Mouse (Mus musculus): ENCODE measurements around the gene Ddi2. TPM values are rescaled to one million over a fixed set of nuclear protein-coding genes. Genes with fewer than 3 reads are reported as not detected.

Ddi2 gene
- 49.3 TPM for total RNA-seq (2023)

DNA sequence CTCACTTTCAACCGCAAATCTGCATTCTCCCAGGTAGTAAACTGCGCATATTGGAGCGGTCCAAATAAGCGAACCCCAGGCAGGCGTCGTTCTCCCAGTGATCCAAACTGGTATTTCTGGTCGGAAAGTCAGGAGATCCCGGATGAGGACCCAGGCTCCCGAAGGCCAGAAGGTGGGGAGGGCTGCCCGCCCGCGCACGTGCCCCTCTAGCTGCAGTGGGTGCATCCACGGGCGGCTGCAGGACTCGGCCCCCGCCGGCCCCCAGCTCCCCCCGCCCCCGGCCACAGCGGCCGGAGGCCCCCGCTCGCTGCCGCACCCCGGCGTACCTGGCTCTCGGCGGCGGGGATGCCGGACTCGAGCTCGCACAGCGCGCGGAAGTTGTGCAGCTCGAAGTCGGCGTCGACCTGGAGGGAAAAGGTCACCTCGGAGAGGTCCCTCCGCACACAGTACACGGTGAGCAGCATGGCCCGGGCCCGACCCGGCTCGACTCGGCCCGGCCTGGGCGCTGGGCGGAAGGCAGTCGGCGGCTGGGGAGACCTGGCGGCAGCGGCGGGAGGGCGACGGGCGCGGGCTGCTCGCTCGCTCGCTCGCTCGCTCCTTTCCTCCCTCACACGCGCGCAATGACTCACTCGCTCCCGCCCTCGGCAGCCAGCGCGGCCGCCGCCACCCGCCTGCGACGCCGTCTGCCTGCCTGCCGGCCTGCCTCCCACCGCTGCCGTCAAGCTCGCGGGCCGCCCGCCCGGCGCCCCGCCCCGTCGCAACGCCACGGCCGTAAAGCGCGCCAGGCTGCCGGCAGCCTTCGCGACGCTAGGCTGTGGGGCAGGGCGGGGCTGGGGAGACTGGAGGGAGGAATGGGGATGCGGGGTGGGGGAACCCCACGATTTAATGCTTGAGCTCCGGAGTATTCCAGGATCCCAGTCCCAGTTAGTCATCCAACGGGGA, at the start of gene Ddi2:
Gene Ddi2, minus strand, starts transcription at position 689 of the 942 bp plus-strand sequence.

DNA sequence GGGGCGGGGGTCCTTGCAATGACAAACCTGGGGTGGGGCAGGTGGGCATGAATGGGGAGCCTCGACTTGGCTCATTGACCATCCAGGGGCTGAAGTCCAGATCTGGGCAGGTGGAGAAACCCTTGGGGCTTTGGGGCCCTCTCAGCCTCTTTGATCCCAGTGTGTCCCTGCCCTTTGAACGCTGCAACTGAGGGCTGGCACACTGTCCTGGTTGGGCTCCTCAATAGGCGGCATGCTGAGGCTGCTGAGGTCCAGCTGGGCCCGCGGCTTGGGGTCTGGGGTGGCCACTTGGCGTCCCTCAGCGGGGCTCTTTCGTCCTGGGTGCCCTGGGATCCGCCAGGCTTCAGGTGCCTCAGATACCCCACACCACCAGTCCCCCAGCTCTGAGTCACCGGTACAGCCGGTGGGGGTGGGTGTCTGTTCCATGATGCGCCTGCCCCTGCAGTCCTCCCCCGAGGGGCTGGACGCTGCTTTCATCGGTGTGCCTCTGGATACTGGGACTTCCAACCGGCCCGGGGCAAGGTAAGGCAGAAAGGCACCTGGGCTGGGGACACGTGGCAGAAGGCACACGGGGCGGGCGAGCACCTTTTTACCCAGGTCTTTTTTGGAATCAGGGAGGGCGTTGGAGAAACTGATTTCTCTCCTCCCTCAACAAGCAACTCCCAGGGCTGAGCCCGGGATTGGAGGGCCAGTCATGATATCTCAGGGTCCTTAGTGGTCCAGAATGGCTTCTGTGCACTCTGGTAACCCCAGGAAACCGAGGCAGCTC, 23.5 kb upstream of the Ddi2 start, which contains the start of gene Agmat:
Gene Agmat, plus strand, starts transcription at position 95 of the 769 bp plus-strand sequence.

DNA sequence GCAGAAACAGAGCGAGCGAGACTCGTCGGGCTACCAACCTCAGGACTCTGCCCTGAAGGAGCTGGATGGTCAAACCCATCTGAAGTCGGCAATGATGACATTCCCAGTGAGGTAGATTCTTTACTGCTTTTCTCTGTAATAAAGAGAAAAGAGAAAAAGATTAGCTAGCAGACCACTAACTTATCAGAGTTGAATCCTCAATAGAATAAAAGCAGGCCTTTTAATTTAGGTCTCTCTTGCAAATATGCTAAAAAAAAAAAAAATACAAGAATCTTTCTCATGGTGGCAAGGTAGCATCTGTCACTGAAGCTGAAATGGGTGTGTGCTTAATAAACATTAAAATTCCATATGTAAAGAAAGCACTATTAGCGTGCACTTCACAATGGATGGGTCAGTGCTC, 37.7 kb downstream of the Ddi2 start, which contains the start of gene Rsc1a1:
Gene Rsc1a1, minus strand, starts transcription at position 101 of the 400 bp plus-strand sequence.

DNA sequence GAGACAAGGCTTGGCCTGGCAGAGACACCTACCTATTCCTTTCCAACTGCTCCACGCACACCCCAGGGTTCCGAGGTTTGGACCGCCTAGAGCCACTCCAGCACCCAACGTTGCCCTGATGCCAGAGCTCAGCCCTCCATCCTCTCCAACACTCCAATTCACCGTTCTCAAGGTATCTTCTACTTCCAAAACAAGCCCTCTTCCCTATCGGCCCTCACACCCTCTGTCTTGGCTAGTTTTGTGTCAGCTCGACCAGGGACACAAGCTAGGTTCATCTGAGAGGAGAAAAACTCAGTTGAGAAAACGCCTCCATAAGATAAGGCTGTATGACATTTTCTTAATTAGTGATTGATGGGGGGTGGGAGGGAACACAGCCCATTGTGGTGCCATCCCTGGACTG, 58.4 kb downstream of the Ddi2 start, which contains the start of gene Plekhm2:
Gene Plekhm2, minus strand, starts transcription at position 101 of the 400 bp plus-strand sequence.

Other genes with a start within 250 kb of the Ddi2 start
- gene Spen, start 184.8 kb downstream of the Ddi2 start, total RNA-seq (2023) = 54.1 TPM
- gene Fblim1, start 117.3 kb downstream of the Ddi2 start, total RNA-seq (2023) = 0.97 TPM
- 0.21 TPM for gene Tmem82, start 104.8 kb downstream of the Ddi2 start, total RNA-seq (2023)
- gene Slc25a34, start 99.6 kb downstream of the Ddi2 start, total RNA-seq (2023) = not detected
- 34.1 TPM for gene Plekhm2, start 58.5 kb downstream of the Ddi2 start, total RNA-seq (2023)
- gene Rsc1a1, start 37.8 kb downstream of the Ddi2 start, total RNA-seq (2023) = 0.53 TPM
- not detected for gene Agmat, start 23.3 kb upstream of the Ddi2 start, total RNA-seq (2023)
- 8.6 TPM for gene Dnajc16, start 67.5 kb upstream of the Ddi2 start, total RNA-seq (2023)
- gene Casp9, start 70.2 kb upstream of the Ddi2 start, total RNA-seq (2023) = 8.2 TPM
- gene Cela2a, start 102.7 kb upstream of the Ddi2 start, total RNA-seq (2023) = 1.5 TPM
- gene Ctrc, start 122.9 kb upstream of the Ddi2 start, total RNA-seq (2023) = not detected
- gene Efhd2, start 151.5 kb upstream of the Ddi2 start, total RNA-seq (2023) = 36.0 TPM

All from CD4-positive naive resting alpha-beta T cell, adult 76 days (primary cell).